Mouse (Mus musculus) kidney, adult 8-10 months (tissue): ENCODE results near the gene Wrnip1.
"Not testable (repeated sequence)": the region's sequence is repeated elsewhere in the genome, so short reads cannot be mapped to it uniquely, and the experiment has no call there.

Experiments used
- DNase-seq, 2 experiments: peaks; one replicate each; pipeline ENCODE4 v3.0.0; 2022

The Wrnip1 gene

GRCm38 (mm10) chr13:32852539-32852938 is 50.7 kb downstream of the Wrnip1 start:
- DNase-seq = no peak

GRCm38 (mm10) chr13:32853073-32853472 is 51.2 kb downstream of the Wrnip1 start:
- no peak for DNase-seq

DNA sequence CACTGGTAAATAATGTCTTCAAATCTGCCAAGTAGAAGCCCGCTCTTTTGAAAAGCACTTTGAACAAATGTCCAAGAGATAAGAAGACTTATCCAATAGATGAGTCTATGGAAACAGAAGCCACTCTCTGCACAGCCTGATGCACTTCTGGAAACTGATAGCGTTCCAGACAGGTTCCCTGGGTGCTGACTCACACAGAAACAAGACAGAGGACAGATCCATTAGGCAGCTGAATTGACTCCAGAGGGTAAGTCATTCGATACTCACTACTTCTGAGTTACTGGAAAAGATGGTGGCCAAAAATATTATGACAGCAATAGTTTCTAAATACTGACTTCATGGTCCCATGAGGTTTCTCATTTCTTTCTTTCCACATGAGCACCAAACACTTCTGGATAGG is 59.0 kb downstream of the Wrnip1 start:
- no peak for DNase-seq

GRCm38 (mm10) chr13:32863456-32863855 is 61.6 kb downstream of the Wrnip1 start:
- DNase-seq = no peak

DNA sequence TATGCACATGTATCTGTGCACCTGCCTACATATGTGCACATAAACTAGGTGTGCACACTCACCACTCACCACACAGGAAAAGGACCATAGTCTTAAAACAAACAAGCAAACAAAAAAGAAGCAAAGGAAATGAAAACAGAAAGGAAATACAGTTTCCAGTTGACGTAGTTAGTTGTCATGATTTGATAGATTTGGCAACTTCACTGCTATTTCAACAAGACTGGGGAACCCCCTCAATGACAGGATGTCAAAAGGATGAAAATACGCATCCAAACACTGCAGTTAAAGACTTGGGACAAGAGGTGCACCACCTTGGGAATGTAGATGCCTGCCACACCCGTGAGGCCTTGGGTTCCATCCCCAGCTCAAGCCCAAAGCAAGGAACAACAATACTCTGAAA is 62.7 kb downstream of the Wrnip1 start:
- not testable (repeated sequence) for DNase-seq

- DNase-seq = peak in 1 of 2 experiments; percentile 14
Observed at GRCm38 (mm10) chr13:32865591-32865990, 63.8 kb downstream of the Wrnip1 start.

- DNase-seq = peak in 1 of 2 experiments; percentile 69
Observed at GRCm38 (mm10) chr13:32866484-32866883, 64.6 kb downstream of the Wrnip1 start.

GRCm38 (mm10) chr13:32867030-32867429 is 65.2 kb downstream of the Wrnip1 start:
- no peak for DNase-seq

- not testable (repeated sequence) for DNase-seq
Observed at GRCm38 (mm10) chr13:32868233-32868632, 66.4 kb downstream of the Wrnip1 start.

- no peak for DNase-seq
Observed at GRCm38 (mm10) chr13:32868843-32869242, 67.0 kb downstream of the Wrnip1 start.
